Mouse (Mus musculus) CH12.LX (cell line): ENCODE measurements at regions not wholly inside any gene's neighbourhood (a gene's known extent, or its start where the extent isn't known, plus 50 kb on each side); places are given as distances from the start of the nearest gene placed in this dataset.

Experiments used
- DNase-seq: peaks from one replicate; pipeline ENCODE4 v3.0.0-alpha.2; 2013; ENCODE audit errors: extremely low read depth
- H3K27ac ChIP-seq: 2 replicates; pipeline ENCODE4 v1.5.1; 2012; ENCODE audit warnings: low read depth, mild to moderate bottlenecking, control low read depth, moderate library complexity; ENCODE audit not compliant: insufficient read depth
- H3K27me3 ChIP-seq: replicated peaks from 2 replicates; pipeline ENCODE3; 2012; ENCODE audit warnings: inconsistent platforms
- H3K36me3 ChIP-seq, 2 experiments: replicated peaks in 1 of 2; 2 replicates each; pipeline versions ENCODE3 to v1.6.1; 2012; ENCODE audit warnings: inconsistent platforms in 1 of 2, low read length in 1 of 2, mild to moderate bottlenecking in 1 of 2, mixed read lengths in 1 of 2, moderate library complexity in 1 of 2; ENCODE audit not compliant: control insufficient read depth in 1 of 2, insufficient read depth in 1 of 2
- H3K4me1 ChIP-seq, 2 experiments: 2 replicates each; pipeline ENCODE4 v1.6.1; 2012; ENCODE audit warnings: inconsistent platforms in 1 of 2, moderate library complexity in 1 of 2; ENCODE audit not compliant: insufficient read depth in 2 of 2, control insufficient read depth in 1 of 2
- H3K4me2 ChIP-seq: 2 replicates; pipeline ENCODE4 v1.6.1; 2012; ENCODE audit warnings: low read depth, mild to moderate bottlenecking, control low read depth; ENCODE audit not compliant: poor library complexity, insufficient read depth, severe bottlenecking
- H3K4me3 ChIP-seq, 3 experiments: fragments of 150-350 bp in 1 of 3; sonication (generic) in 1 of 3; replicated peaks in 1 of 3; 2 replicates each; pipeline versions ENCODE3 to v1.5.1; 2011 to 2012; ENCODE audit warnings: low read depth in 2 of 3, low read length in 2 of 3, mild to moderate bottlenecking in 2 of 3, moderate library complexity in 2 of 3, control low read depth in 1 of 3, improper control_type of control experiment in 1 of 3, inconsistent platforms in 1 of 3, mixed read lengths in 1 of 3; ENCODE audit not compliant: poor library complexity in 1 of 3
- H3K79me2 ChIP-seq: replicated peaks from 2 replicates; pipeline ENCODE4 v1.6.1; 2012; ENCODE audit warnings: mild to moderate bottlenecking, moderate library complexity; ENCODE audit not compliant: control insufficient read depth, poor library complexity, insufficient read depth, severe bottlenecking; ENCODE audit errors: extremely low read depth
- H3K9ac ChIP-seq: 2 replicates; pipeline ENCODE4 v1.6.1; 2012; ENCODE audit warnings: low read depth, mild to moderate bottlenecking, control low read depth, moderate library complexity; ENCODE audit not compliant: insufficient read depth
- H3K9me3 ChIP-seq: replicated peaks from 2 replicates; pipeline ENCODE3; 2012; ENCODE audit warnings: low read length, inconsistent platforms, mixed read lengths
- BHLHE40 ChIP-seq: IDR thresholded peaks from 2 replicates; pipeline ENCODE4 v1.6.1; 2011; ENCODE audit warnings: mild to moderate bottlenecking, low read depth, low read length, improper control_type of control experiment
- CHD1 ChIP-seq: IDR thresholded peaks from 2 replicates; pipeline ENCODE4 v1.6.1; 2012; ENCODE audit warnings: low read depth, low read length, improper control_type of control experiment, inconsistent platforms
- CTCF ChIP-seq, 2 experiments: IDR thresholded peaks in 1 of 2; conservative IDR thresholded peaks in 1 of 2; 2 replicates each; pipeline ENCODE4 v1.5.1; 2011 to 2012; ENCODE audit warnings: low read depth in 2 of 2, low read length in 2 of 2, improper control_type of control experiment in 1 of 2, inconsistent platforms in 1 of 2, mild to moderate bottlenecking in 1 of 2, moderate library complexity in 1 of 2
- E2F4 ChIP-seq: IDR thresholded peaks from 2 replicates; pipeline ENCODE4 v1.6.1; 2011; ENCODE audit warnings: low read depth, low read length, improper control_type of control experiment; ENCODE audit not compliant: insufficient replicate concordance
- ETS1 ChIP-seq: conservative IDR thresholded peaks from 2 replicates; pipeline ENCODE4 v1.6.1; 2012; ENCODE audit warnings: low read depth, mild to moderate bottlenecking, inconsistent platforms, low read length, improper control_type of control experiment, moderate library complexity
- GABPA ChIP-seq: IDR thresholded peaks from 2 replicates; pipeline ENCODE4 v1.6.1; 2012; ENCODE audit warnings: low read depth, low read length, improper control_type of control experiment, inconsistent platforms; ENCODE audit not compliant: insufficient replicate concordance
- HCFC1 ChIP-seq: IDR thresholded peaks from 2 replicates; pipeline ENCODE4 v1.6.1; 2012; ENCODE audit warnings: low read depth, mild to moderate bottlenecking, inconsistent platforms, low read length, improper control_type of control experiment
- JUN ChIP-seq: IDR thresholded peaks from 2 replicates; pipeline ENCODE4 v1.6.1; 2011; ENCODE audit warnings: low read depth, mild to moderate bottlenecking, low read length, improper control_type of control experiment, moderate library complexity; ENCODE audit not compliant: insufficient read depth
- JUND ChIP-seq: conservative IDR thresholded peaks from 2 replicates; pipeline ENCODE4 v1.6.1; 2011; ENCODE audit warnings: low read depth, low read length, improper control_type of control experiment
- KAT2A ChIP-seq: IDR thresholded peaks from 2 replicates; pipeline ENCODE4 v1.6.1; 2012; ENCODE audit warnings: low read length, improper control_type of control experiment, inconsistent platforms; ENCODE audit not compliant: insufficient replicate concordance
- MAFK ChIP-seq: IDR thresholded peaks from 2 replicates; pipeline ENCODE4 v1.6.1; 2011; ENCODE audit warnings: low read length, improper control_type of control experiment; ENCODE audit not compliant: insufficient replicate concordance
- MAZ ChIP-seq: IDR thresholded peaks from 2 replicates; pipeline ENCODE4 v1.6.1; 2012; ENCODE audit warnings: low read depth, mild to moderate bottlenecking, inconsistent platforms, low read length, improper control_type of control experiment, moderate library complexity
- MEF2A ChIP-seq: IDR thresholded peaks from 2 replicates; pipeline ENCODE4 v1.6.1; 2014; ENCODE audit warnings: low read depth, mild to moderate bottlenecking, inconsistent platforms, low read length, improper control_type of control experiment, borderline replicate concordance
- MXI1 ChIP-seq: IDR thresholded peaks from 2 replicates; pipeline ENCODE4 v1.6.1; 2011; ENCODE audit warnings: mild to moderate bottlenecking, low read depth, low read length, improper control_type of control experiment
- MYC ChIP-seq: IDR thresholded peaks from 2 replicates; pipeline ENCODE4 v1.6.1; 2011; ENCODE audit warnings: low read depth, mild to moderate bottlenecking, improper control_type of control experiment, low read length
- NELFE ChIP-seq: IDR thresholded peaks from 2 replicates; pipeline ENCODE4 v1.6.1; 2011; ENCODE audit warnings: low read depth, low read length, improper control_type of control experiment
- NRF1 ChIP-seq: IDR thresholded peaks from 2 replicates; pipeline ENCODE4 v1.6.1; 2014; ENCODE audit warnings: low read depth, mild to moderate bottlenecking, inconsistent platforms, low read length, improper control_type of control experiment, moderate library complexity
- PAX5 ChIP-seq: IDR thresholded peaks from 2 replicates; pipeline ENCODE4 v1.6.1; 2012; ENCODE audit warnings: low read length, inconsistent platforms, mixed read lengths
- POLR2A ChIP-seq: IDR thresholded peaks from 2 replicates; pipeline ENCODE4 v1.6.1; 2011; ENCODE audit warnings: low read depth, mild to moderate bottlenecking, improper control_type of control experiment, low read length
- POLR2AphosphoS2 ChIP-seq: IDR thresholded peaks from 2 replicates; pipeline ENCODE4 v1.6.1; 2011; ENCODE audit warnings: low read depth, low read length, improper control_type of control experiment
- SIN3A ChIP-seq: IDR thresholded peaks from 2 replicates; pipeline ENCODE4 v1.6.1; 2012; ENCODE audit warnings: low read length, improper control_type of control experiment, inconsistent platforms
- SMC3 ChIP-seq: IDR thresholded peaks from 2 replicates; pipeline ENCODE4 v1.6.1; 2011; ENCODE audit warnings: low read depth, low read length, improper control_type of control experiment
- TBP ChIP-seq: conservative IDR thresholded peaks from 2 replicates; pipeline ENCODE4 v1.6.1; 2011; ENCODE audit warnings: low read depth, low read length, improper control_type of control experiment
- TCF12 ChIP-seq: IDR thresholded peaks from 2 replicates; pipeline ENCODE4 v1.6.1; 2014; ENCODE audit warnings: low read depth, mild to moderate bottlenecking, inconsistent platforms, low read length, improper control_type of control experiment
- UBTF ChIP-seq: IDR thresholded peaks from 2 replicates; pipeline ENCODE4 v1.6.1; 2012; ENCODE audit warnings: low read depth, mild to moderate bottlenecking, inconsistent platforms, low read length, improper control_type of control experiment, moderate library complexity
- USF1 ChIP-seq: IDR thresholded peaks from 2 replicates; pipeline ENCODE4 v1.6.1; 2014; ENCODE audit warnings: low read depth, mild to moderate bottlenecking, inconsistent platforms, low read length, improper control_type of control experiment
- USF2 ChIP-seq: conservative IDR thresholded peaks from 2 replicates; pipeline ENCODE4 v1.6.1; 2011; ENCODE audit warnings: low read depth, low read length, improper control_type of control experiment
- ZC3H11A ChIP-seq: IDR thresholded peaks from 2 replicates; pipeline ENCODE4 v1.6.1; 2012; ENCODE audit warnings: low read depth, mild to moderate bottlenecking, inconsistent platforms, low read length, improper control_type of control experiment
- ZKSCAN1 ChIP-seq: IDR thresholded peaks from 2 replicates; pipeline ENCODE4 v1.6.1; 2012; ENCODE audit warnings: low read depth, inconsistent platforms, low read length, improper control_type of control experiment, borderline replicate concordance
- ZMIZ1 ChIP-seq: IDR thresholded peaks from 2 replicates; pipeline ENCODE4 v1.6.1; 2012; ENCODE audit warnings: low read depth, mild to moderate bottlenecking, inconsistent platforms, low read length, improper control_type of control experiment
- dilution Hi-C: fragments of 300-500 bp; cut with MboI; formaldehyde crosslinking; loops from 2 replicates; pipeline ENCODE4 v1.14.3; 2020; ENCODE audit warnings: low sequenced_read_pairs; ENCODE audit not compliant: extremely low pct_unique_long_range_greater_than_20kb, extremely low pct_ligation_motif_present
- in situ Hi-C: fragments of 300-500 bp; cut with MboI; formaldehyde crosslinking; loops from 3 replicates; pipeline ENCODE4 v1.14.3; 2019; ENCODE audit warnings: low sequenced_read_pairs, low pct_ligation_motif_present, low pct_unique_long_range_greater_than_20kb, mixed read lengths

DNA sequence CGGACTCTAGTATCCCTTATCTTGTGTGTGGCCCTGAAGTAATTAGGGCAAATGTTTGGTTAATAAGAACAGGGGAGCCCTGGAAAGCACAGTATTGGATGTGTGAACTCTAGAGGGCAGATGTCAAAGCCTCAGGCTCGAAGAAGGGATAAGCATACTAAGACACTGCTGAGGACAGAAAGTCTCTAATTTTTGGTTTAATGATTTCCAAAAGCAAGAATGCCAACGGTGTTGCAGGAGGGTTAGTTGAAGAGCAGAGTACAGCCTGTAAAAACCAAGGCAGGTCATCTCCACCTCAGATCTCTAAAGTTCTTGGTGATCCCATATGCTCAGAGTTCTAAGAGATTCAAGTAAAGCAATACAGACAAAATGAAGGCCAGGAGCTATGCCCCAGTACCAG is 328.6 kb downstream of the Hsfy2 start:
- Histone ChIP-seq H3K4me2 (no peak overlapping the region), H3K27ac (no peak overlapping the region), H3K9me3 (no peaks in the 10 kb centered on the region), H3K27me3 (no peaks in the 10 kb centered on the region), H3K4me1 (no peaks in the 10 kb centered on the region), H3K36me3 (no peaks in the 10 kb centered on the region), H3K4me3 (no peak overlapping the region), H3K9ac (no peak overlapping the region), H3K79me2 (no peaks in the 10 kb centered on the region)
- dilution Hi-C loops (no loop called here), in situ Hi-C loops (no loop called here)
- TF ChIP-seq TCF12: no peak
- no peak for TF ChIP-seq SIN3A
- DNase-seq: no peak

GRCm38 (mm10) chr1:56294391-56294790 is 342.8 kb downstream of the Hsfy2 start:
- DNase-seq: no peak

DNA sequence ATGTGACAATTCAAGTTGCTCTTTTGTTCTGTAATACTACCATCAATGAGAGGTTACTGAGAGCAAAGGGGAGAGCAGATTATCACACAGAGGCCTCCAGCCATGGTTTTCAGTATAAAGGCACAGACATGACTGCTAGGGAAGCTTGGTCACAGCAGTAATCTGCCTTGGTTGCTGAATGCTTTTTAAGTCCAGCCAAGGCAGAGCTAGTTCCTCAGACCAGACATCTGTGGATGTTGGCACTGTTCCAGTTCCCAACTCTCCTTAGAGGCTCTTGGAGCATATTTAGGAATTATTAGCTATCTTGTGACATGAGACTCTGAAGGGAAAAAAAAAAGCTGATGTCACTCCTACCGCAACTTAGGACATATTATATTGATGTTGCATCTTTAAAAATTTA is 347.5 kb downstream of the Hsfy2 start:
- no peak for TF ChIP-seq ETS1
- no peak for TF ChIP-seq KAT2A
- no peak for TF ChIP-seq PAX5
- no peak for TF ChIP-seq ZMIZ1
- TF ChIP-seq E2F4: no peak
- no peak for TF ChIP-seq MEF2A
- no peak for TF ChIP-seq JUND
- no peak for TF ChIP-seq USF2
- TF ChIP-seq ZC3H11A: no peak
- no peak for TF ChIP-seq CHD1
- no peak for TF ChIP-seq USF1
- no peak for TF ChIP-seq MAZ
- TF ChIP-seq POLR2A: no peak
- no peak for TF ChIP-seq HCFC1
- no peak for TF ChIP-seq TCF12
- Histone ChIP-seq H3K4me1 (no peaks in the 10 kb centered on the region), H3K27me3 (no peaks in the 10 kb centered on the region), H3K9me3 (no peaks in the 10 kb centered on the region), H3K36me3 (no peaks in the 10 kb centered on the region), H3K4me3 (no peak overlapping the region), H3K27ac (no peak overlapping the region), H3K4me2 (no peak overlapping the region), H3K79me2 (no peaks in the 10 kb centered on the region), H3K9ac (no peak overlapping the region)
- in situ Hi-C loops (no loop called here), dilution Hi-C loops (no loop called here)
- DNase-seq: no peak

More at GRCm38 (mm10) chr1:56294391-56294790, 342.8 kb downstream of the Hsfy2 start:
- dilution Hi-C loops: no loop called here
- TF ChIP-seq SMC3: no peak
- no peak for TF ChIP-seq ZKSCAN1
- no peak for TF ChIP-seq BHLHE40
- TF ChIP-seq MAFK: no peak
- TF ChIP-seq USF1: no peak
- no peak for TF ChIP-seq POLR2AphosphoS2
- TF ChIP-seq JUN: no peak
- TF ChIP-seq NELFE: no peak
- TF ChIP-seq CTCF (conservative IDR thresholded peaks at IDR 0.05 in 1 of 2, IDR thresholded peaks at IDR 0.05 in 1 of 2; ENCODE audit: low read depth in 2 of 2, low read length in 2 of 2): no peak
- TF ChIP-seq MEF2A: no peak
- TF ChIP-seq UBTF: no peak
- no peak for TF ChIP-seq ZMIZ1
- TF ChIP-seq MXI1: no peak
- no peak for TF ChIP-seq NRF1
- TF ChIP-seq TBP: no peak
- TF ChIP-seq SIN3A: no peak
- no peak for TF ChIP-seq MYC
- TF ChIP-seq ZC3H11A: no peak
- TF ChIP-seq JUND: no peak
- no peak for TF ChIP-seq GABPA
- in situ Hi-C loops: no loop called here
- Histone ChIP-seq H3K79me2 (no peaks in the 10 kb centered on the region), H3K4me2 (no peak overlapping the region), H3K4me3 (no peak overlapping the region), H3K9ac (no peak overlapping the region), H3K27me3 (no peaks in the 10 kb centered on the region), H3K4me1 (peaks cover 0 to 7% of the 10 kb centered on the region in 2 experiments; a peak in 2 of 4 replicates), H3K36me3 (no peaks in the 10 kb centered on the region), H3K9me3 (no peaks in the 10 kb centered on the region), H3K27ac (no peak overlapping the region)
